Mouse (Mus musculus) MEL (cell line): ENCODE measurements around the gene Cct3. TPM values are rescaled to one million over a fixed set of nuclear protein-coding genes. Genes with fewer than 3 reads are reported as not detected.

ENCODE experiments used
- DNase-seq: peaks from one replicate; pipeline ENCODE4 v3.0.0; 2011; ENCODE audit warnings: low read depth, low spot score
- H3K27ac ChIP-seq: 2 replicates; pipeline ENCODE4 v1.5.1; 2012; ENCODE audit warnings: low read depth, mild to moderate bottlenecking, control low read depth, low read length, moderate library complexity; ENCODE audit not compliant: control insufficient read depth
- H3K27me3 ChIP-seq, 2 experiments: fragments of 150-350 bp in 1 of 2; sonication (generic) in 1 of 2; 2 replicates each; pipeline ENCODE4 v1.6.1; 2012; ENCODE audit warnings: low read length in 2 of 2, mild to moderate bottlenecking in 2 of 2, improper control_type of control experiment in 1 of 2, moderate library complexity in 1 of 2; ENCODE audit not compliant: insufficient read depth in 2 of 2, control insufficient read depth in 1 of 2
- H3K36me3 ChIP-seq, 2 experiments: 2 replicates each; pipeline ENCODE4 v1.6.1; 2012 to 2014; ENCODE audit warnings: low read length in 2 of 2, improper control_type of control experiment in 1 of 2, inconsistent platforms in 1 of 2, mild to moderate bottlenecking in 1 of 2; ENCODE audit not compliant: insufficient read depth in 2 of 2, control insufficient read depth in 1 of 2
- H3K4me1 ChIP-seq, 2 experiments: fragments of 150-350 bp in 1 of 2; sonication (generic) in 1 of 2; 2 replicates each; pipeline ENCODE4 v1.6.1; 2012; ENCODE audit warnings: low read length in 2 of 2, improper control_type of control experiment in 1 of 2, mild to moderate bottlenecking in 1 of 2; ENCODE audit not compliant: insufficient read depth in 2 of 2, control insufficient read depth in 1 of 2
- H3K4me3 ChIP-seq, 2 experiments: fragments of 150-350 bp in 1 of 2; sonication (generic) in 1 of 2; 2 replicates each; pipeline ENCODE4 v1.5.1; 2012; ENCODE audit warnings: low read depth in 2 of 2, low read length in 2 of 2, mild to moderate bottlenecking in 2 of 2, moderate library complexity in 2 of 2, control low read depth in 1 of 2, improper control_type of control experiment in 1 of 2; ENCODE audit not compliant: control insufficient read depth in 1 of 2, insufficient read depth in 1 of 2
- H3K79me2 ChIP-seq: 2 replicates; pipeline ENCODE4 v1.6.1; 2012; ENCODE audit warnings: mild to moderate bottlenecking, low read length, moderate library complexity; ENCODE audit not compliant: control insufficient read depth, poor library complexity, insufficient read depth
- H3K9ac ChIP-seq: 2 replicates; pipeline ENCODE4 v1.6.1; 2012; ENCODE audit warnings: low read depth, mild to moderate bottlenecking, control low read depth, low read length, moderate library complexity; ENCODE audit not compliant: control insufficient read depth, poor library complexity, severe bottlenecking
- H3K9me3 ChIP-seq: fragments of 150-350 bp; sonication (generic); replicated peaks from 2 replicates; pipeline ENCODE4 v1.6.1; 2012; ENCODE audit warnings: mild to moderate bottlenecking, low read length, improper control_type of control experiment, moderate library complexity; ENCODE audit not compliant: insufficient read depth
- BHLHE40 ChIP-seq: IDR thresholded peaks from 2 replicates; pipeline ENCODE4 v1.6.1; 2012; ENCODE audit warnings: low read depth, mild to moderate bottlenecking, inconsistent platforms, low read length, improper control_type of control experiment, borderline replicate concordance
- CHD1 ChIP-seq: IDR thresholded peaks from 2 replicates; pipeline ENCODE4 v1.6.1; 2012; ENCODE audit warnings: low read depth, mild to moderate bottlenecking, inconsistent platforms, low read length, improper control_type of control experiment
- CHD2 ChIP-seq: IDR thresholded peaks from 2 replicates; pipeline ENCODE4 v1.6.1; 2011; ENCODE audit warnings: low read length, improper control_type of control experiment
- E2F4 ChIP-seq: IDR thresholded peaks from 2 replicates; pipeline ENCODE4 v1.6.1; 2011; ENCODE audit warnings: low read depth, low read length, improper control_type of control experiment, borderline replicate concordance
- ELF1 ChIP-seq: IDR thresholded peaks from 2 replicates; pipeline ENCODE4 v1.6.1; 2014; ENCODE audit warnings: low read depth, mild to moderate bottlenecking, inconsistent platforms, low read length, improper control_type of control experiment, moderate library complexity
- EP300 ChIP-seq, 2 experiments: IDR thresholded peaks; 2 replicates each; pipeline ENCODE4 v1.6.1; 2011; ENCODE audit warnings: improper control_type of control experiment in 2 of 2, low read length in 2 of 2, low read depth in 1 of 2, mild to moderate bottlenecking in 1 of 2
- GATA1 ChIP-seq: IDR thresholded peaks from 2 replicates; pipeline ENCODE4 v1.6.1; 2011; ENCODE audit warnings: low read depth, low read length, improper control_type of control experiment
- HCFC1 ChIP-seq: IDR thresholded peaks from 2 replicates; pipeline ENCODE4 v1.6.1; 2012; ENCODE audit warnings: low read depth, mild to moderate bottlenecking, inconsistent platforms, low read length, improper control_type of control experiment, moderate library complexity
- JUND ChIP-seq: IDR thresholded peaks from 2 replicates; pipeline ENCODE4 v1.6.1; 2011; ENCODE audit warnings: low read depth, mild to moderate bottlenecking, improper control_type of control experiment, low read length
- MAFK ChIP-seq: IDR thresholded peaks from 2 replicates; pipeline ENCODE4 v1.6.1; 2011; ENCODE audit warnings: low read depth, mild to moderate bottlenecking, low read length, improper control_type of control experiment, borderline replicate concordance
- MAX ChIP-seq: IDR thresholded peaks from 2 replicates; pipeline ENCODE4 v1.6.1; 2011; ENCODE audit warnings: low read length, improper control_type of control experiment
- MEF2A ChIP-seq: IDR thresholded peaks from 2 replicates; pipeline ENCODE4 v1.6.1; 2014; ENCODE audit warnings: low read depth, mild to moderate bottlenecking, inconsistent platforms, low read length, improper control_type of control experiment; ENCODE audit not compliant: poor library complexity, insufficient replicate concordance, severe bottlenecking; ENCODE audit errors: extremely low read depth
- MXI1 ChIP-seq: IDR thresholded peaks from 2 replicates; pipeline ENCODE4 v1.6.1; 2011; ENCODE audit warnings: mild to moderate bottlenecking, low read depth, low read length, improper control_type of control experiment
- NELFE ChIP-seq: IDR thresholded peaks from 2 replicates; pipeline ENCODE4 v1.6.1; 2011; ENCODE audit warnings: low read depth, low read length, improper control_type of control experiment
- NRF1 ChIP-seq: IDR thresholded peaks from 2 replicates; pipeline ENCODE4 v1.6.1; 2014; ENCODE audit warnings: low read depth, mild to moderate bottlenecking, inconsistent platforms, low read length, improper control_type of control experiment, moderate library complexity; ENCODE audit not compliant: poor library complexity, insufficient read depth, severe bottlenecking
- POLR2A ChIP-seq, 2 experiments: IDR thresholded peaks; 2 replicates each; pipeline ENCODE4 v1.6.1; 2011 to 2012; ENCODE audit warnings: low read length in 2 of 2, mild to moderate bottlenecking in 2 of 2, control low read depth in 1 of 2, improper control_type of control experiment in 1 of 2, low read depth in 1 of 2, moderate library complexity in 1 of 2; ENCODE audit not compliant: control insufficient read depth in 1 of 2, insufficient read depth in 1 of 2, poor library complexity in 1 of 2
- POLR2AphosphoS2 ChIP-seq: IDR thresholded peaks from 2 replicates; pipeline ENCODE4 v1.6.1; 2011; ENCODE audit warnings: low read length, improper control_type of control experiment
- POLR2AphosphoS5 ChIP-seq: IDR thresholded peaks from 2 replicates; pipeline ENCODE4 v1.6.1; 2012; ENCODE audit warnings: low read depth, borderline replicate concordance, mild to moderate bottlenecking, inconsistent platforms, low read length, moderate library complexity, mixed read lengths
- RCOR1 ChIP-seq: IDR thresholded peaks from 2 replicates; pipeline ENCODE4 v1.6.1; 2012; ENCODE audit warnings: low read depth, mild to moderate bottlenecking, inconsistent platforms, low read length, improper control_type of control experiment
- SIN3A ChIP-seq: IDR thresholded peaks from 2 replicates; pipeline ENCODE4 v1.6.1; 2012; ENCODE audit warnings: low read length, improper control_type of control experiment, inconsistent platforms
- TAL1 ChIP-seq: IDR thresholded peaks from 2 replicates; pipeline ENCODE4 v1.6.1; 2012; ENCODE audit warnings: mild to moderate bottlenecking, inconsistent platforms, low read length, moderate library complexity, mixed read lengths
- TBP ChIP-seq: IDR thresholded peaks from 2 replicates; pipeline ENCODE4 v1.8.0; 2011; ENCODE audit warnings: low read depth, low read length, improper control_type of control experiment
- TCF12 ChIP-seq: IDR thresholded peaks from 2 replicates; pipeline ENCODE4 v1.6.1; 2014; ENCODE audit warnings: low read depth, mild to moderate bottlenecking, inconsistent platforms, low read length, improper control_type of control experiment, moderate library complexity
- UBTF ChIP-seq: IDR thresholded peaks from 2 replicates; pipeline ENCODE4 v1.6.1; 2012; ENCODE audit warnings: low read depth, mild to moderate bottlenecking, inconsistent platforms, low read length, improper control_type of control experiment, moderate library complexity, borderline replicate concordance; ENCODE audit not compliant: insufficient read depth
- USF1 ChIP-seq: IDR thresholded peaks from 2 replicates; pipeline ENCODE4 v1.6.1; 2014; ENCODE audit warnings: low read depth, mild to moderate bottlenecking, inconsistent platforms, low read length, improper control_type of control experiment, moderate library complexity
- USF2 ChIP-seq, 2 experiments: IDR thresholded peaks; 2 replicates each; pipeline ENCODE4 v1.6.1; 2011 to 2012; ENCODE audit warnings: improper control_type of control experiment in 2 of 2, low read length in 2 of 2, borderline replicate concordance in 1 of 2, inconsistent platforms in 1 of 2, low read depth in 1 of 2, mild to moderate bottlenecking in 1 of 2; ENCODE audit not compliant: insufficient read depth in 1 of 2
- ZMIZ1 ChIP-seq: IDR thresholded peaks from 2 replicates; pipeline ENCODE4 v1.6.1; 2012; ENCODE audit warnings: low read depth, mild to moderate bottlenecking, inconsistent platforms, low read length, improper control_type of control experiment, moderate library complexity
- ZNF384 ChIP-seq: IDR thresholded peaks from 2 replicates; pipeline ENCODE4 v1.6.1; 2012; ENCODE audit warnings: low read depth, mild to moderate bottlenecking, inconsistent platforms, low read length, improper control_type of control experiment
- polyA plus RNA-seq, 2 experiments: library from polyadenylated mRNA; stranded (reverse) in 1 of 2; unstranded in 1 of 2; fragments of >175 nt in 1 of 2; fragments of >200 nt in 1 of 2; gene quantifications; 2 replicates each; pipeline versions ENCODE4 v1.2.1 to v1.2.4; 2012; ENCODE audit warnings: low replicate concordance in 2 of 2, low read depth in 1 of 2; ENCODE audit not compliant: insufficient read length in 2 of 2, insufficient read depth in 1 of 2, missing spikeins in 1 of 2
- total RNA-seq: library from RNA; depleted of rRNA; stranded (reverse); fragments of 300-350 nt; gene quantifications from 2 replicates; pipeline ENCODE4 v1.2.3, GENCODE M21; 2012

Gene Cct3
- total and polyA plus RNA-seq, 3 experiments = 777 to 1,549 (median 1,271) TPM

- TF ChIP-seq E2F4 (peak; percentile 10; the same call in 1 of the 2 replicates), TAL1 (no peak), POLR2AphosphoS2 (no peak), HCFC1 (no peak), POLR2A (IDR thresholded peaks at IDR 0.05; ENCODE audit: control insufficient read depth in 1 of 2, insufficient read depth in 1 of 2, low read depth in 1 of 2, low read length in 2 of 2, poor library complexity in 1 of 2) (no peak), CHD2 (no peak), ELF1 (no peak; the same call in 1 of the 2 replicates), EP300 (IDR thresholded peaks at IDR 0.05; ENCODE audit: low read depth in 1 of 2, low read length in 2 of 2) (peak; percentile 33 to 46; a peak in 2 of 4 replicates), BHLHE40 (no peak), UBTF (no peak), RCOR1 (no peak), ZMIZ1 (no peak), ZNF384 (no peak), USF1 (peak; percentile 16; the same call in 1 of the 2 replicates), TBP (no peak)
These were observed 38.6 kb downstream of the Cct3 start (continued) for GRCm38 (mm10) chr3:88335436-88336053.

- peak within 1 kb of the TSS; percentile 89 for H3K9ac ChIP-seq
- H3K27ac ChIP-seq = peak within 1 kb of the TSS; percentile 93
- H3K4me3 ChIP-seq = peak within 1 kb of the TSS; percentile 70 to 81
- H3K9me3 ChIP-seq = no peaks in the 10 kb centered on the region
- TF ChIP-seq ELF1 (peak; percentile 74), CHD2 (peak; percentile 98), MAX (peak; percentile 2; the same call in 1 of the 2 replicates), RCOR1 (0 out of 2 replicates have a peak, but pooled peaks have one; percentile 6), MAFK (no peak; the same call in 1 of the 2 replicates), POLR2A (IDR thresholded peaks at IDR 0.05; ENCODE audit: control insufficient read depth in 1 of 2, insufficient read depth in 1 of 2, low read depth in 1 of 2, low read length in 2 of 2, poor library complexity in 1 of 2) (peak; percentile 100), CHD1 (0 out of 2 replicates have a peak, but pooled peaks have one; percentile 46), MEF2A (no peak), MXI1 (peak; percentile 96), ZMIZ1 (peak; percentile 99), POLR2AphosphoS5 (peak; percentile 96), TBP (peak; percentile 96), GATA1 (no peak), USF1 (0 out of 2 replicates have a peak, but pooled peaks have one; percentile 15), SIN3A (peak; percentile 92), HCFC1 (peak; percentile 88), NRF1 (no peak), JUND (no peak), POLR2AphosphoS2 (peak; percentile 100), USF2 (IDR thresholded peaks at IDR 0.05; ENCODE audit: borderline replicate concordance in 1 of 2, insufficient read depth in 1 of 2, low read depth in 1 of 2, low read length in 2 of 2) (no peak), TCF12 (peak; percentile 84), EP300 (IDR thresholded peaks at IDR 0.05; ENCODE audit: low read depth in 1 of 2, low read length in 2 of 2) (peak in 1 of 2 experiments; percentile 20; a peak in 1 of 4 replicates), NELFE (peak; percentile 100)
- H3K36me3 ChIP-seq = peaks cover 0 to 28% of the 10 kb centered on the region in 2 experiments; a peak in 2 of 4 replicates
- peak; percentile 99 for DNase-seq
- no peaks in the 10 kb centered on the region for H3K27me3 ChIP-seq
- H3K79me2 ChIP-seq = peaks cover 33% of the 10 kb centered on the region
- peaks cover 3 to 27% of the 10 kb centered on the region in 2 experiments; a peak in 3 of 4 replicates for H3K4me1 ChIP-seq
These were observed 39.4 kb downstream of the Cct3 start, which contains the start of the genes Tmem79 and Smg5 for GRCm38 (mm10) chr3:88336058-88337013. Gene Tmem79 (minus strand): TSS chr3:88336148. Gene Smg5 (plus strand): TSS chr3:88336260.
